Mouse (Mus musculus): ENCODE results near the gene Taco1. TPM values are rescaled to one million over a fixed set of nuclear protein-coding genes. Genes with fewer than 3 reads are reported as not detected.
"Not testable (repeated sequence)": the region's sequence is repeated elsewhere in the genome, so short reads cannot be mapped to it uniquely, and the experiment has no call there.

The Taco1 gene
- 7.5 and 8.9 TPM in 2 replicates for polyA plus RNA-seq (2015; fragmentation: Nextera tagmentation; extraction: Ambion mirVana)

DNA sequence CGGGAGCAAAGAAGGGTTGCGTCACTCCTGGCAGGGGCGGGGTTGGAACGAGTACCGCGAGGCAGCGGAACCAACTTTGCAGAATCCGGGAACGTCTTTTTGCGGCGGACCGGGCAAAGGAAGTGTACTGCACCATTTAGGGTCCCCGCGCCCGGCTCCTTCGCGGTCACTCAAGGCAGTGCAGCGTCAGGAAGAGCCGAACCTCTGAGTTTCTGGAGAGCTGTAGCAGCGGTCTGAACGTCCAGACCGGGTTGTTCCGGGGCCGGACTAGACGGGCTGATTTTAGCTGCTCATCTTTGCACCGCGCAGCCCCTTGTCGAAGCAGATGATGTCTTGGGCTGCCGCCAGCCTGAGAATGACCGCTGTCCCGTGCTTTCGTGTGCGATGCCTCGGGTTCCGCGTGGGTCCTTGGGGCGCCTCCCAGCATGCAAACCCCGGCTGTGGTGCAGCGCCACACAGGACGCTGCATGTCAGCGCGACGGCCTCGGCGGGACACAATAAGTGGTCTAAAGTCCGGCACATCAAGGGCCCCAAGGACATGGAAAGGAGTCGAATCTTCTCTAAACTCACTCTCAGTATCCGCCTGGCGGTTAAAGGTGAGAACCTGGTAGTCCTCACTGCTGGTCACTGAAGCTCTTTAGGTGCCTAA is at the start of gene Taco1:
TSS of gene Taco1 (plus strand) at position 139 of the 649 bp plus-strand sequence.
- Histone ChIP-seq H3K27ac (replicated peaks) (peak within 1 kb of the TSS; percentile 89), H3K4me2 (peak within 1 kb of the TSS; percentile 92), H3K36me3 (no peaks in the 10 kb centered on the region), H3K4me3 (peak within 1 kb of the TSS; percentile 89), H3K4me1 (replicated peaks) (peaks cover 14% of the 10 kb centered on the region), H3K9ac (peak within 1 kb of the TSS; percentile 90), H3K9me3 (no peaks in the 10 kb centered on the region), H3K27me3 (no peaks in the 10 kb centered on the region)
- WGBS, result under 1% methylated on average over 49 of the region's 49 CpGs
- ATAC-seq (ENCODE audit: low read depth), result peak; percentile 97

- H3K27ac ChIP-seq (replicated peaks), result no peak overlapping the region
- H3K27me3 ChIP-seq, result peaks cover 10% of the 10 kb centered on the region
- H3K4me3 ChIP-seq, result no peak overlapping the region
- WGBS, result 76% methylated on average over 5 of the region's 5 CpGs
- no peaks in the 10 kb centered on the region for H3K9me3 ChIP-seq
- H3K4me2 ChIP-seq, result no peak overlapping the region
- ATAC-seq (ENCODE audit: low read depth), result no peak
- H3K36me3 ChIP-seq, result no peaks in the 10 kb centered on the region
- H3K9ac ChIP-seq, result no peak overlapping the region
- H3K4me1 ChIP-seq (replicated peaks), result peaks cover 37% of the 10 kb centered on the region
These were observed 49.4 kb upstream of the Taco1 start for GRCm38 (mm10) chr11:106016440-106016839.

DNA sequence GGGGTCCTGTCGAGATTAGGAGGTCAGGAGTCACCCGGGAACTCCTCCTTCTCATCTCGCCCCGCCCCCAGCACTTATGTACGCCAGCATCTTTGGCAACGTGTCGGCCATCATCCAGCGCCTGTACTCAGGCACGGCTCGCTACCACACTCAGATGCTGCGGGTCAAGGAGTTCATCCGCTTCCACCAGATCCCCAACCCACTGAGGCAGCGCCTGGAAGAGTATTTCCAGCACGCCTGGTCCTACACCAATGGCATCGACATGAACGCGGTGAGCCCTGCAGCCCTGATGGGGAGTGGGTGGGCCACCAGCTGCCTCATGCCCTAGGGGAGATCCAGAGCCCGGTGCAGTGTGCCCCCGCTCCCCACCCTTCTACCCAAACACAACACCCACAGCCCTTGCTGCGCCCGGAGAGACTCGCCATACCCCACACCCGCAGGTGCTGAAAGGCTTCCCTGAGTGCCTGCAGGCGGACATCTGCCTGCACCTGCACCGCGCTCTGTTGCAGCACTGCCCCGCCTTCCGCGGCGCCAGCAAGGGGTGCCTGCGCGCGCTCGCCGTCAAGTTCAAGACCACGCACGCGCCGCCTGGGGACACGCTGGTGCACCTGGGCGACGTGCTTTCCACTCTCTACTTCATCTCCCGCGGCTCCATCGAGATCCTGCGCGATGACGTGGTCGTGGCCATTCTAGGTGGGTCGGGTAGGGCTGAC is 45.7 kb upstream of the Taco1 start:
- Histone ChIP-seq H3K4me2 (peak overlapping the region; percentile 67), H3K27me3 (peaks cover 16% of the 10 kb centered on the region), H3K27ac (replicated peaks) (peak overlapping the region; percentile 61), H3K9me3 (no peaks in the 10 kb centered on the region), H3K9ac (peak overlapping the region; percentile 76), H3K4me3 (peak overlapping the region; percentile 46), H3K4me1 (replicated peaks) (peaks cover 17% of the 10 kb centered on the region), H3K36me3 (no peaks in the 10 kb centered on the region)
- 1% methylated on average over 50 of the region's 50 CpGs for WGBS
- ATAC-seq (ENCODE audit: low read depth), result peak; percentile 86

- no peak overlapping the region for H3K27ac ChIP-seq (replicated peaks)
- 92% methylated on average over 3 of the region's 3 CpGs for WGBS
- peaks cover 14% of the 10 kb centered on the region for H3K27me3 ChIP-seq
- no peak overlapping the region for H3K4me2 ChIP-seq
- ATAC-seq (ENCODE audit: low read depth), result no peak
- H3K9ac ChIP-seq, result no peak overlapping the region
- H3K4me1 ChIP-seq (replicated peaks), result peaks cover 8% of the 10 kb centered on the region; the same call in 1 of the 2 replicates
- no peaks in the 10 kb centered on the region for H3K9me3 ChIP-seq
- H3K4me3 ChIP-seq, result no peak overlapping the region
- peaks cover 5% of the 10 kb centered on the region; the same call in 1 of the 2 replicates for H3K36me3 ChIP-seq
These were observed 40.1 kb upstream of the Taco1 start for GRCm38 (mm10) chr11:106025774-106026173.

GRCm38 (mm10) chr11:106026465-106027151 is 39.3 kb upstream of the Taco1 start:
- no peak overlapping the region for H3K4me3 ChIP-seq
- H3K27me3 ChIP-seq, result peaks cover 6% of the 10 kb centered on the region; the same call in 1 of the 2 replicates
- H3K9me3 ChIP-seq, result no peaks in the 10 kb centered on the region
- 42% methylated on average over 11 of the region's 11 CpGs for WGBS
- peaks cover 3% of the 10 kb centered on the region; the same call in 1 of the 2 replicates for H3K4me1 ChIP-seq (replicated peaks)
- H3K27ac ChIP-seq (replicated peaks), result no peak overlapping the region
- H3K36me3 ChIP-seq, result peaks cover 5% of the 10 kb centered on the region; the same call in 1 of the 2 replicates
- ATAC-seq (ENCODE audit: low read depth), result no peak
- H3K4me2 ChIP-seq, result no peak overlapping the region
- no peak overlapping the region for H3K9ac ChIP-seq

DNA sequence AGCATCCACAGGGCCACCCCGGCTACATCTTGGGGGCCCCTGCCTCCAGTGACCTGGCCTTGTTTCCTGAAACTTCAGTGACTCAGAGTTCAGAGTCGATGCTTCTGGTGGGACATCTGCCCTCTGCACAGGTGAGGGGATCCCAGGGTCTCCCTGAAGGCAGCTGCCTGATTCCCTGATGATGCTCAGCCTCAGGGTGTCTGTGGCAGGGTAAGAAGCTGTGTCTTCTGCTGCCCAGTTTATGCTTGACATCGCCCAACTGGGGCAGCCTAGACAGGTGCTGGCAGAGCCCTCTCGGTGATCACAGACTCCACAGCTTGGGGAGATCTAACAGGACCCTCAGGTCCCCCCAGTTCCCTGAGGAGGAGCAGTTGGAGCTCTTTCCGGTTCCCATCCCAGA is 38.3 kb upstream of the Taco1 start:
- Histone ChIP-seq H3K27me3 (no peaks in the 10 kb centered on the region), H3K27ac (replicated peaks) (no peak overlapping the region), H3K9ac (no peak overlapping the region), H3K9me3 (no peaks in the 10 kb centered on the region), H3K4me3 (no peak overlapping the region), H3K4me1 (replicated peaks) (peaks cover 3% of the 10 kb centered on the region; the same call in 1 of the 2 replicates), H3K36me3 (peaks cover 5% of the 10 kb centered on the region; the same call in 1 of the 2 replicates), H3K4me2 (no peak overlapping the region)
- 88% methylated on average over 5 of the region's 5 CpGs for WGBS
- peak; percentile 27; the same call in 1 of the 2 replicates for ATAC-seq (ENCODE audit: low read depth)

DNA sequence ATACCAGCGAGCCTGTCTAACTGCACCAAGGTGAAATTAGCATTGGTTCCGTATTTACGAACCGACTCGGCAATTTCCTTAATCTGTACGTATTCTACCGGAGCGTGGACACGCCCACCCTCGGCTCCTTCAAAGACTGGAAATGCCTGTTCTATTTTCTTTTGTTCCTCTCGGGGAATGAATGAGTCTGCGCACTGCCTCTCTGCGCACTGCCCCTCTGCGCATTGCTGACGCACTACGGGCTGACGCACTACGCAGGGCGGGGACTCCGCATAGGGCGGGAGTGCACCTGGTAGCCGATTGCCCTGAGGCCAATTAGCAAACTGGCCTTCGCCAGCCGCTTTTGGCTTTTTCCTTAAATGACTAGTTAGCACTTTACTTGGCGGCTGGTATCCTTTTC is 33.8 kb upstream of the Taco1 start:
- peak overlapping the region; percentile 40; the same call in 1 of the 2 replicates for H3K4me2 ChIP-seq
- peak overlapping the region; percentile 37 for H3K4me3 ChIP-seq
- peak overlapping the region; percentile 84 for H3K27ac ChIP-seq (replicated peaks)
- not testable (repeated sequence) for H3K9me3 ChIP-seq; ATAC-seq (ENCODE audit: low read depth); H3K36me3 ChIP-seq; H3K27me3 ChIP-seq
- peaks cover 16% of the 10 kb centered on the region for H3K4me1 ChIP-seq (replicated peaks)
- WGBS, result 39% methylated on average over 12 of the region's 25 CpGs
- H3K9ac ChIP-seq, result peak overlapping the region; percentile 63

DNA sequence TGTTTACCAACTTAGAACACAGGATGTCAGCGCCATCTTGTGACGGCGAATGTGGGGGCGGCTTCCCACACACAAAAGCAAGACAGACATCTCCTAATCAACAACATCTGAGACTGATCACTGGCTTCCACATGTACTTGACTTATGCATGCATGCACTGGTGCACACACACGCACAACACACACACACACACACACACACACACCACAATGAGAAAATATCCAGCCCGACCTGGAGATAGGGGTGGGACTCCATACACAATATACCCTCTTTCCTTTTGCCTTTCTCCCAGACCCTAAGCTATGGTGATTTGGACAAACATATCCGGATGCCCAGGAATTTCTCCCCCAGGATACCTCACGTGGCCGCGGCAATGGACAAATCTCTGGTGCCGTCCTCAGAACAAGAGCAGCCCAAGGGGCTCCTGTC is 32.4 kb upstream of the Taco1 start:
- 36% methylated on average over 11 of the region's 11 CpGs for WGBS
- Histone ChIP-seq H3K4me2 (peak overlapping the region; percentile 46), H3K4me1 (replicated peaks) (peaks cover 26% of the 10 kb centered on the region), H3K9ac (peak overlapping the region; percentile 66), H3K4me3 (peak overlapping the region; percentile 14), H3K36me3 (no peaks in the 10 kb centered on the region), H3K27ac (replicated peaks) (peak overlapping the region; percentile 78), H3K27me3 (no peaks in the 10 kb centered on the region), H3K9me3 (no peaks in the 10 kb centered on the region)
- 0 out of 2 replicates have a peak, but pooled peaks have one; percentile 3 for ATAC-seq (ENCODE audit: low read depth)

- no peak overlapping the region for H3K9ac ChIP-seq
- no peak overlapping the region for H3K4me3 ChIP-seq
- no peaks in the 10 kb centered on the region for H3K27me3 ChIP-seq
- WGBS, result 87% methylated on average over 9 of the region's 9 CpGs
- H3K36me3 ChIP-seq, result no peaks in the 10 kb centered on the region
- ATAC-seq (ENCODE audit: low read depth), result no peak
- H3K4me2 ChIP-seq, result no peak overlapping the region
- no peaks in the 10 kb centered on the region for H3K9me3 ChIP-seq
- peaks cover 39% of the 10 kb centered on the region for H3K4me1 ChIP-seq (replicated peaks)
- no peak overlapping the region for H3K27ac ChIP-seq (replicated peaks)
These were observed 30.9 kb upstream of the Taco1 start for GRCm38 (mm10) chr11:106034986-106035385.

GRCm38 (mm10) chr11:106036548-106037417 is 29.1 kb upstream of the Taco1 start, which contains the start of gene Dcaf7:
Dcaf7 (plus strand) TSS chr11:106036872.
- WGBS, result under 1% methylated on average over 66 of the region's 66 CpGs
- peak; percentile 98 for ATAC-seq (ENCODE audit: low read depth)
- peaks cover 46% of the 10 kb centered on the region for H3K4me1 ChIP-seq (replicated peaks)
- H3K9ac ChIP-seq, result peak within 1 kb of the TSS; percentile 96
- peak within 1 kb of the TSS; percentile 83 for H3K4me2 ChIP-seq
- no peaks in the 10 kb centered on the region; the same call in 1 of the 2 replicates for H3K36me3 ChIP-seq
- peak within 1 kb of the TSS; percentile 95 for H3K27ac ChIP-seq (replicated peaks)
- no peaks in the 10 kb centered on the region for H3K27me3 ChIP-seq
- H3K9me3 ChIP-seq, result no peaks in the 10 kb centered on the region
- peak within 1 kb of the TSS; percentile 99 for H3K4me3 ChIP-seq

DNA sequence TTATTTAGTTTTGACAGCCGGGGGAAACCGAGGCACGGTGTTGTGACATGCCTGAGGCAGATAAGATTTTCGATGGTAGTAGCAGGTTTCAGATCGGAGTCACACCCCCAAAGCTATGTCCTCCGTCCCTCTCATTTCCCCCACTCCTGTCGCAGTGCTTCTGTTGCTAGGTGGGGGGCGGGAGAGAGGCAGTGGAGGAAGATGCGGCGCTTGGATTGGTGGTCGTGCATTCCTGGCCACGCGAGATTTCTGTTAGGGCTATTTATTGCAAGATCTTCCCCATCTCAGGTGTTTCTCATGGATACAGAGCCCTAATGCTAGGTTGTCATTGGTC is 28.5 kb upstream of the Taco1 start:
- Histone ChIP-seq H3K4me2 (peak overlapping the region; percentile 83), H3K4me3 (peak overlapping the region; percentile 99), H3K4me1 (replicated peaks) (peaks cover 46% of the 10 kb centered on the region), H3K9me3 (no peaks in the 10 kb centered on the region), H3K9ac (peak overlapping the region; percentile 96), H3K27me3 (no peaks in the 10 kb centered on the region), H3K36me3 (no peaks in the 10 kb centered on the region; the same call in 1 of the 2 replicates), H3K27ac (replicated peaks) (peak overlapping the region; percentile 95)
- peak; percentile 60 for ATAC-seq (ENCODE audit: low read depth)
- under 1% methylated on average over 13 of the region's 13 CpGs for WGBS
